Mouse (Mus musculus) embryonic facial prominence, embryonic 11.5 days (tissue): ENCODE results near the gene Mns1. TPM values are rescaled to one million over a fixed set of nuclear protein-coding genes. Genes with fewer than 3 reads are reported as not detected.

Experiments
- ATAC-seq: fragments of 200-750 bp; cut with Nextera tagmentation; replicated peaks from 2 replicates; pipeline ENCODE4 v1.8.0; 2017; ENCODE audit warnings: low read depth; ENCODE audit not compliant: insufficient number of reproducible peaks, low FRiP score, low TSS enrichment
- DNase-seq: peaks from one replicate; pipeline ENCODE4 v3.0.0-alpha.2; 2015; ENCODE audit warnings: low spot score
- H3K27ac ChIP-seq: fragments of 300-500 bp; sonication (generic); replicated peaks from 2 replicates; pipeline ENCODE4 v1.5.1; 2014; ENCODE audit warnings: mild to moderate bottlenecking, low read depth, low read length, control low read depth
- H3K27me3 ChIP-seq: fragments of 300-500 bp; sonication (generic); 2 replicates; pipeline ENCODE4 v1.6.1; 2014; ENCODE audit warnings: mild to moderate bottlenecking, low read length, moderate library complexity, mixed read lengths; ENCODE audit not compliant: control insufficient read depth, insufficient read depth
- H3K36me3 ChIP-seq: fragments of 300-500 bp; sonication (generic); replicated peaks from 2 replicates; pipeline ENCODE4 v1.6.1; 2014; ENCODE audit warnings: low read depth, mild to moderate bottlenecking, low read length, moderate library complexity, mixed read lengths; ENCODE audit not compliant: control insufficient read depth, insufficient read depth
- H3K4me1 ChIP-seq: fragments of 300-500 bp; sonication (generic); 2 replicates; pipeline ENCODE4 v1.6.1; 2014; ENCODE audit warnings: low read length, mixed read lengths; ENCODE audit not compliant: control insufficient read depth, insufficient read depth
- H3K4me2 ChIP-seq: fragments of 300-500 bp; sonication (generic); 2 replicates; pipeline ENCODE4 v1.6.1; 2014; ENCODE audit warnings: low read depth, mild to moderate bottlenecking, control low read depth, low read length, moderate library complexity
- H3K4me3 ChIP-seq: fragments of 300-500 bp; sonication (generic); 2 replicates; pipeline ENCODE4 v1.5.1; 2014; ENCODE audit warnings: low read depth, low read length, control low read depth
- H3K9ac ChIP-seq: fragments of 300-500 bp; sonication (generic); replicated peaks from 2 replicates; pipeline ENCODE4 v1.6.1; 2014; ENCODE audit warnings: mild to moderate bottlenecking, control low read depth, low read length
- H3K9me3 ChIP-seq: fragments of 300-500 bp; sonication (generic); replicated peaks from 2 replicates; pipeline ENCODE4 v1.6.1; 2016; ENCODE audit warnings: mild to moderate bottlenecking, low read length, inconsistent platforms, mixed read lengths; ENCODE audit not compliant: control insufficient read depth
- WGBS: fragments of 180-500 bp; shearing (Covaris S2); extraction: QIAGEN DNeasy Blood & Tissue Kit; methylation state at CpG from one replicate; pipeline ENCODE4 v1.1.7; 2014; 5-methylcytosine and 5-hydroxymethylcytosine counted together
- polyA plus RNA-seq: library from polyadenylated mRNA; unstranded; fragments of >200 nt; fragmentation: Nextera tagmentation; extraction: Ambion mirVana; gene quantifications from 2 replicates; pipeline ENCODE4 v1.2.1, GENCODE M21; 2014

Gene Mns1
- 50.7 and 50.9 TPM in 2 replicates for polyA plus RNA-seq

DNA sequence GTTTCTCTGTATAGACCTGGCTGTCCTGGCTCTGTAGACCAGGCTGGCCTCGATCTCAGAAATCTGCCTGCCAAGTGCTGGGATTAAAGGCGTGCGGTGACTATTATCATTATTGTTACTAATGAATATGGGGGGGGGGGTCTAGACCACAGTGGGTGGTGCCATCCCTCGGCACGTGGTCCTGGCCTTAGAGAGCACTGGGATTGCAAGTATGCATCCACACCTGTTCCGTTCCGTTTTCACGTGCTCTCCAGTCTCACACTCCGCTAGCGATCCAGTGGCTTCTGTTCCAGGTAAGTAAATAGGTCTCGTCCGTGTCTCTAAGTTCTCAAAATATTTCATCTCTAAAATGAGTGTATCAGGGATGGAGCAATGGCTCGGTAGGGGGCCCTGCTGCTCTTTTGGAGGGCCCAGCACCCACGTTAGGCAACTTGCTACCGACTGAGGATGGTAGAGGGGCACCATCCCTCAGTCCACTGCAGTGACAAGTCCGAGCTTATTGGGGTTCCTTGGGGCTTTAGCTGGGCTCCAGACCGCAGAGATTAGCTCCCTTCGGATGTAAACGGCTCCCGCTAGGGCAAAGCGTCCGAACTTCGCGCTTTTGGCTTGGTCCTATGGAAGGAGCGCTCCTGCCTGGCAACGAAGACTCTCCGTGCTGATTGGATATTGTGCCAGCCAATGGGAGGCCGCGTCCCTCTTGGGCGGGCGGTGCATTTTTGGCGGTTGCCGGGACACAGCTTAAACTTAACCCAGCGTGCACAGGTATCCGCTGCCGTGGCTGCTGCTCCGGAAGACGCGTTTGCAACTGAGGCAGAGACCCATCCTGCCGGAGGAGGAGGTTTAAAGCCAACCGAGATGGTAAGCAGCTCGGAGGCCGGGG is at the start of gene Mns1:
Gene Mns1 (plus strand): TSS at position 190 of the 880 bp plus-strand sequence.
- 2% methylated on average over 43 of the region's 43 CpGs for WGBS
- peak within 1 kb of the TSS; percentile 56; the same call in 1 of the 2 replicates for H3K27ac ChIP-seq
- no peaks in the 10 kb centered on the region for H3K9me3 ChIP-seq
- H3K27me3 ChIP-seq = no peaks in the 10 kb centered on the region
- H3K36me3 ChIP-seq = no peaks in the 10 kb centered on the region
- H3K4me3 ChIP-seq = peak within 1 kb of the TSS; percentile 53
- H3K9ac ChIP-seq = peak within 1 kb of the TSS; percentile 72
- DNase-seq (peak; percentile 98), ATAC-seq (peak; percentile 98)
- peak within 1 kb of the TSS; percentile 88 for H3K4me2 ChIP-seq
- H3K4me1 ChIP-seq = no peaks in the 10 kb centered on the region

- H3K4me2 ChIP-seq = no peak overlapping the region
- no peaks in the 10 kb centered on the region for H3K27me3 ChIP-seq
- H3K36me3 ChIP-seq = no peaks in the 10 kb centered on the region
- no peak overlapping the region for H3K4me3 ChIP-seq
- no peaks in the 10 kb centered on the region for H3K4me1 ChIP-seq
- no peak overlapping the region for H3K27ac ChIP-seq
- no peaks in the 10 kb centered on the region for H3K9me3 ChIP-seq
- DNase-seq (no peak), ATAC-seq (no peak)
- H3K9ac ChIP-seq = no peak overlapping the region
- 81% methylated on average over 4 of the region's 4 CpGs for WGBS
These were observed 48.9 kb upstream of the Mns1 start for GRCm38 (mm10) chr9:72388934-72389333.

DNA sequence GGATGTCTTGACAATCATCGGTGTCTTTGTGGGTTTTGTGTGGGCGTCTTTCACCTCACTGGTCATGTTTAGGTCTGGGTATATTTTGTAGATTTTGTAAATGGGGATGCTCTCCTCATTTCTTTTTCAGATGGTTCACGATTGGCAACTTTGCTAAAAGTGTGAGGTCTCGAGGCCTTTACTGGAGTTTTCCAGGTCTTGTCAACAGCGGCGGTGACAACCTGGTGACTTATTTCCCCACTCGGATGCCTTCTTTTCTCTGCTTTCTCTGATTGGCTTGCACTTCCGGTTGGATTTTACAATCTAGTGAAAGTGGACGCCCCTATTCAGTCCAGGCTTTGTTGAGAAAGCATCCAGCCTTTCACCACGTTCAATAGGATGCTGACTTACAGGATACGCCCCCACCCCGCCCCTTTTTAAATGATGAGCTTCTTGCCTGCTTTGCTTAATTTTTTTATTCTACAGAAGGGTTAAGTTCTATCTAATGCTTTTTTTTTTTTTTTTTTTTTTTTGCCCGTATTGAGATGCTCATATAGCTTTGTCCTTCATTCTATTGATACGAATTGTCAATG is 48.3 kb upstream of the Mns1 start:
- H3K4me2 ChIP-seq = no peak overlapping the region
- no peaks in the 10 kb centered on the region for H3K27me3 ChIP-seq
- H3K9me3 ChIP-seq = no peaks in the 10 kb centered on the region
- ATAC-seq (no peak), DNase-seq (no peak)
- H3K36me3 ChIP-seq = no peaks in the 10 kb centered on the region
- H3K27ac ChIP-seq = no peak overlapping the region
- H3K4me3 ChIP-seq = no peak overlapping the region
- no peaks in the 10 kb centered on the region for H3K4me1 ChIP-seq
- no peak overlapping the region for H3K9ac ChIP-seq
- WGBS = 79% methylated on average over 14 of the region's 14 CpGs

DNA sequence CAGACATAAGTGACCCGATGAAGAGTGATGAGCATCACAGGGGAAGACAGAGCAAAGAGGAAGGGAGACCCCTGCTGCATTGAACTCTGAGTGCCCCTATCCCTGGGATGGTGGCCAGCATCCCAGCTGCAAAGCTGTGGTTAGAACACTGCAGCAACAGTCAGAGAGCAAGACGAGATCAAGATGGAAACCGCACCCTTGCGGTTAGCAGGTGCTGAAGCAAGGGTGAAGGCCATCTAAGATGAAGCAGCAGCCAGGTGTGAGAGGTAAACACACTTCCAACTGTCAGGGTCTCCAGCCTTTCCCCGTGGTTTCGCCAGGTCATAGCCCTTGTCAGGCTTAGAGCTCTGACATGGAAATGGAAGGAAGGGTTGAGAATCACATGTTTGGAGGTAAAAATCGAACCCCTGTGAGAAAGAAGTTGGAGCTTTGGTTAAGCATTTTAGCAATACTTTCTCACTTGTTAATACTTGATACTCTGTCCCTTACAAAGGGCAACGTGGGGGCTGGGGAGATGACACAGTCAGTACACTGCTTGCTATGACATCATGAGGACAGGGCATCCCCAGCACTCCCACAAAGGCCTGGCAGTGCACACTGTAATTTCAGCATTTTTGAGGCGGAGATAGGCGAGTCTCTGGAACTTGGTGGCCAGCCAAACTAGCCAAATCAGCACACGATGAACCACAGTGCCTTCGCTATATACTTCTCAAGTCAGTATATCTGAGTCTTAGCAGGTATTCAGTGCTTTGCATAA is 47.3 kb upstream of the Mns1 start:
- H3K4me2 ChIP-seq = no peak overlapping the region
- H3K9me3 ChIP-seq = no peaks in the 10 kb centered on the region
- WGBS = 89% methylated on average over 12 of the region's 12 CpGs
- ATAC-seq (no peak), DNase-seq (no peak)
- H3K4me3 ChIP-seq = no peak overlapping the region
- H3K27ac ChIP-seq = no peak overlapping the region
- no peaks in the 10 kb centered on the region for H3K27me3 ChIP-seq
- no peaks in the 10 kb centered on the region for H3K36me3 ChIP-seq
- H3K4me1 ChIP-seq = no peaks in the 10 kb centered on the region
- H3K9ac ChIP-seq = no peak overlapping the region

DNA sequence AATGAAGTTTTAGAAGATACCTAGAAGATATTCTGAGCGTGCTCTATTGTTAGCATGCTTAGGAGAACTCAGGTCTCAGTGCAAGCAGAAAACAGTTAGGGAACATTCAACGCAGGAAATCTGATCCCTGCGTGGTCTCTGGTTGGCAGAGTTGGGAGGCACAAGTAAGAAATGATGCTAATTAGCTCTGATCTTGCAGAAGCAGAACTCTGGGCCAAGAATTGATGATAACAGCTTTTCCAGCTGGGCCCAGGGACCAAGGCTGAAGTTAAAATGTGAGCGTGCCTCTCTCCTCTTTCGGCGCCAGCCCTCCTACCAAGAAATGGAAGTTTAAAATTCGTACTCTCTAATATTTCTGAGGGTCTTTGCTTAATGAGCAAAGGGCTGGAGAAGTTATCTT is 45.1 kb upstream of the Mns1 start:
- no peak overlapping the region for H3K9ac ChIP-seq
- no peaks in the 10 kb centered on the region for H3K27me3 ChIP-seq
- WGBS = 72% methylated on average over 7 of the region's 7 CpGs
- no peak overlapping the region for H3K4me2 ChIP-seq
- H3K36me3 ChIP-seq = no peaks in the 10 kb centered on the region
- no peak overlapping the region for H3K4me3 ChIP-seq
- no peak for DNase-seq
- no peak overlapping the region for H3K27ac ChIP-seq
- no peaks in the 10 kb centered on the region for H3K9me3 ChIP-seq
- no peak for ATAC-seq
- no peaks in the 10 kb centered on the region for H3K4me1 ChIP-seq

DNA sequence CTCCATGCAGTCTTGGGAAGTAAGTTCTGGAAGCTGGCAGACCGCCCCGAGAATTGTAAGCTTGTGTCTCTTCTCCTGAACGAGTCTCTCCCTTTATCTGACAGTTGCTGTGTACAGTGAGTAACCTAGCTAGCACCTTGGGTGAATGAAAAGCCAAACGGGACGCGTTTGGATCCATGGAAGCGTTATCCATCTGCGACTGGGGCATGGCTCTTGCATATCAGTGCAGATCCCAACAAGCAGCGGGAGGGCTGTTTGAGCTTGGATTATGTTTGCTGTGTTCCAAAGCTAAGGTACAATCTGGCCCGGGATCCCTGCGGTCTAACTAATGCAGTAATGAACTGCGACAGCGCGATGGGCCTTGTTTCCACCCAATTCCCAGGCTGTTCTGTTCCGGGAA is 44.6 kb upstream of the Mns1 start:
- ATAC-seq = no peak
- no peak overlapping the region for H3K4me3 ChIP-seq
- no peaks in the 10 kb centered on the region for H3K27me3 ChIP-seq
- 81% methylated on average over 15 of the region's 15 CpGs for WGBS
- no peaks in the 10 kb centered on the region for H3K36me3 ChIP-seq
- no peak for DNase-seq
- no peak overlapping the region for H3K27ac ChIP-seq
- no peaks in the 10 kb centered on the region for H3K4me1 ChIP-seq
- H3K9me3 ChIP-seq = no peaks in the 10 kb centered on the region
- H3K9ac ChIP-seq = no peak overlapping the region
- no peak overlapping the region for H3K4me2 ChIP-seq

DNA sequence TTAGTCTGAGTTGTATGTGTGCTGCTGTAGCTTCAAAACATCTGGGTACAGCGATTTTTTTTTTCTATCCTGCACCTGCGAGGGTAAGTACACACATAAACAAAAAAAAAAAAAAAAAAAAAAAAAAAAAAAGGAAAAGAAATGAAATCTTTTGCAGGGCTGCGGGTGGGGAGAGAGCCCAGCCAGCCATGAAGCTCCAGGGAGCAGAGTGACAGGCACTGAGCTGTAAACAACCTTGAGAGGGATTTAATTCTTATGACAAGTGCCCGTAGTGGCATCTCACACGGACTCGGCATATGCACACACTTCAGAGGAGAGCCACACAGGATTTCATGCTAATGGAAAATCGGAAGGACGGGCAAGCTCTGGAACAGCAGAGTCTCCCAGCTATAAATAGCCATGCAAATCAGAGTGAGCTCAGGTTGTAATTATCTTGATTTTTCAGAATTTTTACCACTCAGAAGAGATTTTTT is 43.9 kb upstream of the Mns1 start:
- Histone ChIP-seq H3K27me3 (no peaks in the 10 kb centered on the region), H3K36me3 (no peaks in the 10 kb centered on the region), H3K4me2 (no peak overlapping the region), H3K27ac (no peak overlapping the region), H3K4me1 (no peaks in the 10 kb centered on the region), H3K9ac (no peak overlapping the region), H3K4me3 (no peak overlapping the region), H3K9me3 (no peaks in the 10 kb centered on the region)
- ATAC-seq (no peak), DNase-seq (no peak)
- 74% methylated on average over 8 of the region's 8 CpGs for WGBS
